Mouse (Mus musculus) lung, postnatal 0 days (tissue): ENCODE data around the gene Gsdme.

Source experiments
- CTCF ChIP-seq: IDR thresholded peaks from 2 replicates; pipeline ENCODE4 v1.5.1; 2016; ENCODE audit warnings: antibody characterized with exemption, mild to moderate bottlenecking
- EP300 ChIP-seq: IDR thresholded peaks from 2 replicates; pipeline ENCODE4 v1.6.1; 2016; ENCODE audit warnings: antibody characterized with exemption, mild to moderate bottlenecking, control low read depth

- TF ChIP-seq CTCF (no peak), EP300 (no peak)
These were observed 2.3 kb downstream of the Gsdme start for GRCm38 (mm10) chr6:50261201-50261921.
